Mouse (Mus musculus) forebrain, embryonic 13.5 days (tissue): Measurements from ENCODE around the gene Amer2. TPM values are rescaled to one million over a fixed set of nuclear protein-coding genes. Genes with fewer than 3 reads are reported as not detected.

Source experiments
- ATAC-seq: fragments of 200-750 bp; cut with Nextera tagmentation; 2 replicates; pipeline ENCODE4 v1.8.0; 2017
- H3K27ac ChIP-seq: fragments of 300-500 bp; sonication (generic); 2 replicates; pipeline ENCODE4 v1.5.1; 2015; ENCODE audit warnings: inconsistent platforms, mild to moderate bottlenecking, moderate library complexity
- H3K27me3 ChIP-seq: fragments of 300-500 bp; sonication (generic); 2 replicates; pipeline ENCODE4 v1.6.1; 2015; ENCODE audit warnings: mild to moderate bottlenecking, inconsistent platforms
- H3K36me3 ChIP-seq: fragments of 300-500 bp; sonication (generic); 2 replicates; pipeline ENCODE4 v1.6.1; 2015; ENCODE audit warnings: mild to moderate bottlenecking, inconsistent platforms; ENCODE audit not compliant: poor library complexity, severe bottlenecking
- H3K4me1 ChIP-seq: fragments of 300-500 bp; sonication (generic); 2 replicates; pipeline ENCODE4 v1.6.1; 2015; ENCODE audit warnings: inconsistent platforms
- H3K4me2 ChIP-seq: fragments of 300-500 bp; sonication (generic); 2 replicates; pipeline ENCODE4 v1.6.1; 2015; ENCODE audit warnings: inconsistent platforms, mild to moderate bottlenecking, moderate library complexity
- H3K4me3 ChIP-seq: fragments of 300-500 bp; sonication (generic); 2 replicates; pipeline ENCODE4 v1.5.1; 2015; ENCODE audit warnings: mild to moderate bottlenecking, inconsistent platforms
- H3K9ac ChIP-seq: fragments of 300-500 bp; sonication (generic); 2 replicates; pipeline ENCODE4 v1.6.1; 2015; ENCODE audit warnings: mild to moderate bottlenecking, inconsistent platforms
- H3K9me3 ChIP-seq: fragments of 300-500 bp; sonication (generic); replicated peaks from 2 replicates; pipeline ENCODE4 v1.6.1; 2016; ENCODE audit warnings: inconsistent platforms
- WGBS: fragments of 180-500 bp; shearing (Covaris S2); methylation state at CpG from one replicate; pipeline ENCODE4 v1.1.7; 2015; 5-methylcytosine and 5-hydroxymethylcytosine counted together
- polyA plus RNA-seq: library from polyadenylated mRNA; unstranded; fragments of >200 nt; fragmentation: Nextera tagmentation; extraction: Ambion mirVana; gene quantifications from 2 replicates; pipeline ENCODE4 v1.2.1, GENCODE M21; 2015

Gene Amer2
- polyA plus RNA-seq, 1 experiment from 2014 or later = 31.0 TPM

DNA sequence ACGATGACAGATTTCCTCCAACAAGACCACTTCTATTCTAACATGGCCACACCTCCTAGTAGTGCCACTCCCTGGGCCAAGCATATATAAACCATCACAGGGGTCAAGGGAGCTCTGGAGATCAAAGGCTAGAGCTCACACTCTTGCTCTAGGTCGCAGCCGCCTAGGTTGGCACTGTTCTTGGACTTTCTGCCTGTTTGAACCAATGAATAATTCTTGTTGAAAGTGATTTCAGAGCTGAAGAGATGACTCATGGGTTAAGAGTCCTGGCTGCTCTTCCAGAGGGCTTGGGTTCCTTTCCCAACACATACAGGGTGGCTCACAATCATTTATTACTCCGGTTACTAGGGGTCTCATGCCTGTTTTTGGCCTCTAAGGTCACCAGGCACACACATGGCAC is 24.3 kb downstream of the Amer2 start:
- no peaks in the 10 kb centered on the region for H3K9me3 ChIP-seq
- no peak overlapping the region for H3K4me3 ChIP-seq
- H3K9ac ChIP-seq = no peak overlapping the region
- peaks cover 33% of the 10 kb centered on the region for H3K4me1 ChIP-seq
- H3K27ac ChIP-seq = no peak overlapping the region
- peaks cover 3% of the 10 kb centered on the region; the same call in 1 of the 2 replicates for H3K36me3 ChIP-seq
- no peak for ATAC-seq
- H3K4me2 ChIP-seq = no peak overlapping the region
- 95% methylated on average over 4 of the region's 4 CpGs for WGBS
- no peaks in the 10 kb centered on the region for H3K27me3 ChIP-seq

DNA sequence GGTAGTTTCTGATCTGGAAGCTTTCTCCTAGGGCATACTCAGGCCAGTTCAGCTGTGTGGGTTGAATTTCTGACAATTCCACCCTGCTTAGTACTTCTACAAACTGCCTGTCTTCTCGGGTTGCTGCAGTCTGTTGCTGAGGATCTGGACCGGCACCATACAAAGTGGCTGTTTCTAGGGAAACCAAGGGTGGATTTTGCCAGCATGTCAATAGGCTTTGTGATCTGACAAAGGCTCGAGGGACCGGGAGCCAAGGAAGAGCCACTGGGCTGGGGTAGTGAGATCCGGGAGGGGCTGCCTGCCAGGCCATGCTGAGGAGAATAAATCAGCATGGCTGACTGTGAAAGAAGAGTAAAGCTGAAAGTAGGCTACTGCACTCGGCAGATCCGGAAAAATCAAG is 25.8 kb downstream of the Amer2 start:
- H3K9ac ChIP-seq = no peak overlapping the region
- peak; percentile 61; the same call in 1 of the 2 replicates for ATAC-seq

DNA sequence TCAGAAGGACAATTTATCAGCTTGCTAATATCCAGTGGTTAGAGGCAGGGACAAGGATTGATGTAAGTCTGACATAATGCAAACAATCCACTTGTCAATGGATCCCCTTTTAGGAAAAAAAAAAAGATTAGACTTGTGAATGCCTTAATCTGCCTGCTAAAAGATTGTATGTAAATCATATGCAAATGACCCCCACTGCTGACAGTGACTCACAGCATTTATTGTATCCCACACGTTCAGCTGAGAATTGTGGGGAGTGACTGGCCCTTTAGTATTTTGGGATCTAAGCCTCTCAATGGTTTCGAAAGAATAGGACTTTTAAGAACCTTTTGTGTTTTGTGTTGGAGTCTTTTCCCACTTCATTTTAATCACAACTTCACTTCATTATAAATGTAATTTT is 30.2 kb downstream of the Amer2 start:
- peak; percentile 19; the same call in 1 of the 2 replicates for ATAC-seq
- no peak overlapping the region for H3K4me2 ChIP-seq
- H3K36me3 ChIP-seq = no peaks in the 10 kb centered on the region
- no peak overlapping the region for H3K4me3 ChIP-seq
- H3K9me3 ChIP-seq = no peaks in the 10 kb centered on the region
- H3K9ac ChIP-seq = no peak overlapping the region
- WGBS = 34% methylated on average over 2 of the region's 2 CpGs
- no peaks in the 10 kb centered on the region for H3K27me3 ChIP-seq
- 0 out of 2 replicates have a peak overlapping the region, but pooled peaks have one; percentile 48 for H3K27ac ChIP-seq
- H3K4me1 ChIP-seq = peaks cover 69% of the 10 kb centered on the region

More for the DNA sequence above, 25.8 kb downstream of the Amer2 start:
- Histone ChIP-seq H3K4me2 (peak overlapping the region; percentile 17), H3K36me3 (no peaks in the 10 kb centered on the region), H3K27ac (peak overlapping the region; percentile 44), H3K9me3 (no peaks in the 10 kb centered on the region), H3K4me3 (no peak overlapping the region), H3K27me3 (no peaks in the 10 kb centered on the region), H3K4me1 (peaks cover 43% of the 10 kb centered on the region)
- 6% methylated on average over 7 of the region's 7 CpGs for WGBS

DNA sequence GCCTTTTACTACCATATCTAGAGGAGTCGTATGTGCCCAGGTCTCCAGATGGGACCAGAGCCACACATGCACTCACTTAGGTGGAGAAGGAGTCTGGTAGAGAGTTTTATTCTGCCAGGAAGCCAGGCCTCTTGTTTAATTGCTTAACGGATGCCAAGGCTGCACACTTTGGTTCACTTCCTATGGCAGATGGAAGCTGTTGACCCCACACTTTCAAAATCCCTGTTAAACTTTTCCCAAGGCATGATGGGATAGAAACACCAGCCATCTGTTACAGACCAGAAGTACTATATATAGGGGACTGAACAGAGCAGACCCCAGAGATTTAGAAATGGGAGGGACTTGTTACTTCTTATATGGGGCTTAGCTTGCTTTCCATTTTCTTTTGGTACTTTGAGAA is 32.8 kb downstream of the Amer2 start:
- WGBS = 74% methylated on average over 2 of the region's 2 CpGs
- H3K4me2 ChIP-seq = no peak overlapping the region
- peaks cover 78% of the 10 kb centered on the region for H3K4me1 ChIP-seq
- H3K27me3 ChIP-seq = no peaks in the 10 kb centered on the region
- ATAC-seq = no peak; the same call in 1 of the 2 replicates
- no peak overlapping the region for H3K9ac ChIP-seq
- H3K9me3 ChIP-seq = no peaks in the 10 kb centered on the region
- H3K4me3 ChIP-seq = no peak overlapping the region
- H3K27ac ChIP-seq = peak overlapping the region; percentile 55; the same call in 1 of the 2 replicates
- H3K36me3 ChIP-seq = no peaks in the 10 kb centered on the region

DNA sequence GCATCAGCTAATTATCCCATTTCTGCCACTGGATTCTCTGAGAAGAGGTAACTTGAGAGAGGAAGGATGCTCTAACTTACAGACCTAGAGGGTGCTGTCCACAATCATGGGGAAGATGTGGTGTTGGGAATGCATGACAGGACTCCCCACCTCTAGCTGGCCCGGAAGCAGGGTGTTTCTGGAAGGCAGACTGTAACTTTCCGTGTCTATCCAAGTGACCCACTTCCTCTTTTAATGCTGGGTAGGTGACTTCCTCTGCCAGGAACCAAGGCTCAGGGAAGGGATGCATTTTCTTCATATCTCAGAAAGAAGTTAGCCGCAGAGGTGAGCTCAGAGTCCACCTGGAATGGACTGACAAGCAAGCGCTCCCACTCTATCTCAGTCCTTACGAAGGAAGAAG is 33.5 kb downstream of the Amer2 start:
- no peak for ATAC-seq
- no peak overlapping the region for H3K9ac ChIP-seq
- H3K9me3 ChIP-seq = no peaks in the 10 kb centered on the region
- 98% methylated on average over 5 of the region's 5 CpGs for WGBS
- H3K4me2 ChIP-seq = no peak overlapping the region
- no peak overlapping the region for H3K4me3 ChIP-seq
- H3K4me1 ChIP-seq = peaks cover 80% of the 10 kb centered on the region
- 0 out of 2 replicates have a peak overlapping the region, but pooled peaks have one; percentile 42 for H3K27ac ChIP-seq
- H3K36me3 ChIP-seq = no peaks in the 10 kb centered on the region
- no peaks in the 10 kb centered on the region for H3K27me3 ChIP-seq

DNA sequence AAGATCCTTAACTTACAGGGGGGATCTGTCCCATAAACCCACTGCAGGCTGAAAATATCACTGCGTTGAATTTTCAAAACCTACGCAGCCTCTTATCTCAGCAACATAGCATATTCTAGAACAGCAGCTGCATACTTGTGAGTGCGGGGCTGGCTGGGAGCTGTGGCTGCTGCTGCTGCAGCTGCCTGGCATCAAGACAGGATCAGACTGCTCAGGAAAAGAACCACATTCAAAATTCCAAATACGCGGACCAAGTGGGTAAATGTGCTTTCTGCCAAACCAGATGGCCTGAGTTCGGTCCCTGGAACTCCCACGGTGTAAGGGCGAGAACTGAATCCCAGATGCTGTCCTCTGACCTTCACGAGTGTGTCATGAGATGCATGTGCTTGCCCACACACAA is 34.3 kb downstream of the Amer2 start:
- H3K27me3 ChIP-seq = no peaks in the 10 kb centered on the region
- H3K4me2 ChIP-seq = no peak overlapping the region
- WGBS = 73% methylated on average over 9 of the region's 9 CpGs
- no peak overlapping the region for H3K4me3 ChIP-seq
- no peaks in the 10 kb centered on the region for H3K9me3 ChIP-seq
- ATAC-seq = no peak
- no peaks in the 10 kb centered on the region for H3K36me3 ChIP-seq
- H3K27ac ChIP-seq = peak overlapping the region; percentile 42
- no peak overlapping the region for H3K9ac ChIP-seq
- H3K4me1 ChIP-seq = peaks cover 80% of the 10 kb centered on the region

DNA sequence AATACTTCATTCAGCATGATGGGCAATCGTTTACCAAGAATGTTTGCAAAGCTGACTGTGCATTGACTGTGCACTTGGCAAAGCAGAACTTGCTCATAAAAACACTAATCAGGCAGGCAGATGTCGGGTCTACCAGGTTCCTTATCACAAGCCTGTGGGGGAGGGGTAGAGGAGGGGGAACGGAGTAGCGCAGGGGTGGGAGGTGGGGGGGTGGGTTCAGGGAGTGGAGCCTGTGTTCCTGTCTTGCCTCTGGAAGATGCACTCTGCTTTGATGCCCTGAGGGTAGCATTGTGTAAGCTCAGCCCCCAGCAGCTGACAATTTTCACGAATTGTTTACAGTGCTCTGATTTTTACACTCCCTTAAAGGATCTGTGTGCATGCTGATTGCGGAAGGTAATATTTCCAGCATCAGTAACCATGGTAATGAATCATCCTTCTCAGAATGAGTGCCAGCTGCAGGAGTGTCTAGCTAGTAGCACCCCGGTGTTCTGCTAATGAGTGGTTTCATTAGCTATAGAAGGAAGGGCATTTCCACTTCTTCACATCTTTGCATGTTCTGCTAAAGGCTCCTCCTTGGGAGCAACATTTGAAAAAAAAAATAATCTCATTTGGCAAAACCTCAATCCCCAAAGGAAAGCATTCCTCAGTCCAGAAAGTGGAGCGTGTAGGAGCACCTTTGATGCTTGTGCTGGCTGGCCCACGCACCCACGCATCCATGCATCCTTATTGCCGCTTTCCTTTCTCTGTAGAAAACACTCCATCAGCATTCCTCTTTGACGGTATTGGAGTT is 36.8 kb downstream of the Amer2 start:
- H3K4me3 ChIP-seq = no peak overlapping the region
- peaks cover 88% of the 10 kb centered on the region for H3K4me1 ChIP-seq
- no peaks in the 10 kb centered on the region for H3K36me3 ChIP-seq
- 7% methylated on average over 12 of the region's 12 CpGs for WGBS
- peak overlapping the region; percentile 48 for H3K4me2 ChIP-seq
- ATAC-seq = peak; percentile 86
- H3K27me3 ChIP-seq = no peaks in the 10 kb centered on the region
- H3K9me3 ChIP-seq = no peaks in the 10 kb centered on the region
- H3K9ac ChIP-seq = no peak overlapping the region
- peak overlapping the region; percentile 90 for H3K27ac ChIP-seq

DNA sequence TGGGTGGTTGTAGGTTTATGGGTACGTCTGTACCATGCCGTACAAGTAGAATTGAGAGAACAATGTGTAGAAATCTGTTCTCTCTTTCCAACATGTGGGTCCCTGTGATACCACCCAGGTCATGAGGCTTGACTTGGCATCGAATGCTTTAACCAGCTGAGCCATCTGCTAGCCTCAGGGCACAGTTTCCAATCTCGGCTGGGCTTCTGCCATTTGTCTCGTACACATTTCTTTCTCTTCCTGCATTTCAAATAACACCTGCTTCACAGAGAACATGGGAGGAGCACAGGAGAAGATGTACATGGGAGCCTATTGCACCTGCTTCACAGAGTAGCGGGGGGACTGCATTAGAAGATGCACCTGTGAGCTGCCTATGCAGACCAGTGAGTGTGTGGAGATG is 38.2 kb downstream of the Amer2 start:
- no peak for ATAC-seq

DNA sequence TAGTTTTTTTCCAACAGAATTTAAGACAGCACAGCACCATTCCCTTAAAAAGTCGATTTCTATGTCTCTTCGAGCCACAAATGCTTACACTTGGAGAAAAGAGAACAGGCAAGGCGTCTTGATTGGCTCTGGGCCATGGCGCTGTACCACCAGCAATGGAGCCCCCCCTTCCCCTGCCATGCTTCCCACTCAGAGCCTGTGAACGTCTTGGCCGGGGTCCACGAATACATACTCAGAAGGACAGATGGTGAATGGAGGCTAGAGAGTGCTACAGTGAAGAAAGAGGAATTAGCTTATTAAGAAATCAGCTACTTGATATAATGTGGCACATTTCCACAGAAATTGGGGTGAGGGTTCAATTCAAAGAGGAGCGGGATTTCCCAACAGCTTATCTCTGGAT is 41.6 kb downstream of the Amer2 start:
- H3K27ac ChIP-seq = peak overlapping the region; percentile 87
- H3K36me3 ChIP-seq = no peaks in the 10 kb centered on the region
- ATAC-seq = peak; percentile 89
- WGBS = 28% methylated on average over 8 of the region's 8 CpGs
- H3K4me1 ChIP-seq = peaks cover 49% of the 10 kb centered on the region
- no peaks in the 10 kb centered on the region for H3K9me3 ChIP-seq
- peak overlapping the region; percentile 27 for H3K4me2 ChIP-seq
- H3K4me3 ChIP-seq = no peak overlapping the region
- no peak overlapping the region for H3K9ac ChIP-seq
- no peaks in the 10 kb centered on the region for H3K27me3 ChIP-seq

More for the DNA sequence above, 38.2 kb downstream of the Amer2 start:
- Histone ChIP-seq H3K9ac (no peak overlapping the region), H3K4me2 (no peak overlapping the region), H3K36me3 (no peaks in the 10 kb centered on the region), H3K4me1 (peaks cover 83% of the 10 kb centered on the region), H3K27me3 (no peaks in the 10 kb centered on the region), H3K27ac (peak overlapping the region; percentile 90), H3K9me3 (no peaks in the 10 kb centered on the region), H3K4me3 (no peak overlapping the region)
- 68% methylated on average over 6 of the region's 6 CpGs for WGBS

DNA sequence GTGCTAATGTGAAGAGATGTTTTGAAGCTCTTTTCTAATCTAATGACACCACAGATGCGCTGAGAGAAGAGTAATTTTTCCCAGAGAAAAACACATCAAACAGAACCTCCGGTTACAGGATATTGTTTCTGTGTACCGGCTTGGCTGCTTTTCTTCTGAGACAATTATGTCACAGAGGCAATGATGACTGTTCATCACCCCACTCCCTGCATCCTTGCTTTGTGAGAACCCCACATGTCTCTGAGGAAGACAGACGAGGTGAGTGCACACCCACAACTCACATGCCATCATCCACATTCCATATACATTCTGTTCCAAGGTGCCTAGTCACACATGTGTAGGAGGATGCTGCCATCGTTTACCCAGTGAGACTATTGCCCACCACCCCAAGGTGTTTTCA is 44.9 kb downstream of the Amer2 start:
- Histone ChIP-seq H3K36me3 (no peaks in the 10 kb centered on the region), H3K4me1 (peaks cover 23% of the 10 kb centered on the region), H3K4me3 (no peak overlapping the region), H3K4me2 (no peak overlapping the region), H3K27me3 (no peaks in the 10 kb centered on the region), H3K27ac (no peak overlapping the region), H3K9me3 (no peaks in the 10 kb centered on the region), H3K9ac (no peak overlapping the region)
- 80% methylated on average over 5 of the region's 5 CpGs for WGBS
- ATAC-seq = no peak

DNA sequence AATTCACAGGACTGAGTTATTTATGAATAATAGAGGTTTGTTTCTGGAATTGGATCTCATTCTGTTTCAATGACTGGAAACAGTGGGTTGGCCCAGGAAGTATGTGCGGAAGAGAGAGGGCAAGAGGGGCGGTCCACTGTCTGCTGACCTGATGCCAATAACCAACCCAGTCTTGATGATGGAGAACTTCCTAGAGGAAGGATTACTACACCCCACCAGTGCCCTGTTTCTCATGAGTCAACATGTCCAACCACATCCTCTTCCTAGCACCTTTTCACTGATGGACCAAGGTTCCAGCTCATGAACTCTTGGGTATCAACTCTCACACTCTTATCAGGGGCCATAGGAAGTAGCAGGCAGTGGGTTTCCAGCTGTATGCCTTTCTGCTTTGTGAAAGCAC is 49.9 kb downstream of the Amer2 start:
- no peaks in the 10 kb centered on the region for H3K27me3 ChIP-seq
- no peak overlapping the region for H3K4me2 ChIP-seq
- H3K4me1 ChIP-seq = no peaks in the 10 kb centered on the region
- no peak overlapping the region for H3K27ac ChIP-seq
- H3K4me3 ChIP-seq = no peak overlapping the region
- WGBS = 83% methylated on average over 2 of the region's 2 CpGs
- 0 out of 2 replicates have a peak, but pooled peaks cover 3% of the 10 kb centered on the region for H3K9me3 ChIP-seq
- no peaks in the 10 kb centered on the region for H3K36me3 ChIP-seq
- no peak for ATAC-seq
- no peak overlapping the region for H3K9ac ChIP-seq

DNA sequence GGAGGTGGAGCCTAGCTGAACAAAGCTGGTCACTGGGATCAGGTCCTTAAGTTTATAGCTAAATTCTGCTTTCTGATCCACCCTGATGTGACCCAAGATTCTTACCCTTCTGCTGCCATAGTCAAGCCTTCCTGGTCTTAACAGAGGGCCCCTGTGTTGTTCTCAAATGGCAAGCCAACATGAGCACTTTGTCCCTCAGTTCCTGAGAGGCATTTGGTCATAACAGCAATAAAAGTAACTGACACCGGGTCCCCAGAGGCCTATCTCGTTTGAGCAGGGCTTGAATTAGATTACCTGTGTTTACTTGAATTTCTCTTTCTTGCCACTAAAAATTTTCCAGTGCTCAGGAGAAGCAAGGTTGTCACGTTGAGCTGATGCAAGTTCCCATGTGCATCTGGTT is 51.1 kb downstream of the Amer2 start:
- Histone ChIP-seq H3K4me3 (no peak overlapping the region), H3K4me2 (no peak overlapping the region), H3K4me1 (peaks cover 10% of the 10 kb centered on the region), H3K36me3 (no peaks in the 10 kb centered on the region), H3K27ac (no peak overlapping the region), H3K9me3 (0 out of 2 replicates have a peak, but pooled peaks cover 3% of the 10 kb centered on the region), H3K9ac (no peak overlapping the region), H3K27me3 (no peaks in the 10 kb centered on the region)
- no peak for ATAC-seq
- WGBS = 78% methylated on average over 3 of the region's 3 CpGs
